Mouse (Mus musculus) embryonic fibroblast, embryonic 13.5 days (primary cell): ENCODE results near the gene Chka.

ENCODE experiments used
- CTCF ChIP-seq: IDR thresholded peaks from 2 replicates; pipeline ENCODE4 v1.5.1; 2011; ENCODE audit warnings: mild to moderate bottlenecking, control low read depth, low read length, moderate library complexity, borderline replicate concordance; ENCODE audit not compliant: insufficient read depth
- POLR2A ChIP-seq: IDR thresholded peaks from 2 replicates; pipeline ENCODE4 v1.6.1; 2011; ENCODE audit warnings: low read depth, mild to moderate bottlenecking, control low read depth, low read length, moderate library complexity

GRCm38 (mm10) chr19:3845803-3846406 is 5.7 kb upstream of the Chka start:
- TF ChIP-seq CTCF, result no peak
- TF ChIP-seq POLR2A, result no peak
